Mouse (Mus musculus): ENCODE measurements around the gene Tagln2. TPM values are rescaled to one million over a fixed set of nuclear protein-coding genes. Genes with fewer than 3 reads are reported as not detected.

Tagln2 gene
- total RNA-seq, 2 experiments from 2014 or later, result 143 to 153 TPM

GRCm38 (mm10) chr1:172502145-172503110 is 2.6 kb downstream of the Tagln2 start:
- DNase-seq (ENCODE audit: low spot score in 2 of 2), result no peak

- DNase-seq (ENCODE audit: low spot score in 2 of 2), result no peak
Observed at GRCm38 (mm10) chr1:172503111-172503997, 3.5 kb downstream of the Tagln2 start.

- no peak for DNase-seq (ENCODE audit: low spot score in 2 of 2)
Observed at GRCm38 (mm10) chr1:172504756-172505155, 4.9 kb downstream of the Tagln2 start.

GRCm38 (mm10) chr1:172507001-172507400 is 7.2 kb downstream of the Tagln2 start:
- no peak for DNase-seq (ENCODE audit: low spot score in 2 of 2)

GRCm38 (mm10) chr1:172507701-172508100 is 7.9 kb downstream of the Tagln2 start:
- no peak for DNase-seq (ENCODE audit: low spot score in 2 of 2)

GRCm38 (mm10) chr1:172508172-172508571 is 8.3 kb downstream of the Tagln2 start:
- DNase-seq (ENCODE audit: low spot score in 2 of 2), result no peak

GRCm38 (mm10) chr1:172509235-172509634 is 9.4 kb downstream of the Tagln2 start:
- DNase-seq (ENCODE audit: low spot score in 2 of 2), result no peak

- no peak for DNase-seq (ENCODE audit: low spot score in 2 of 2)
Observed at GRCm38 (mm10) chr1:172509983-172510382, 10.1 kb downstream of the Tagln2 start.

GRCm38 (mm10) chr1:172510421-172510972 is 10.7 kb downstream of the Tagln2 start:
- DNase-seq (ENCODE audit: low spot score in 2 of 2), result no peak

GRCm38 (mm10) chr1:172512962-172513361 is 13.1 kb downstream of the Tagln2 start:
- DNase-seq (ENCODE audit: low spot score in 2 of 2), result peak in 1 of 2 experiments; percentile 42

- DNase-seq (ENCODE audit: low spot score in 2 of 2), result no peak
Observed at GRCm38 (mm10) chr1:172513525-172514212, 13.8 kb downstream of the Tagln2 start.

- DNase-seq (ENCODE audit: low spot score in 2 of 2), result no peak
Observed at GRCm38 (mm10) chr1:172514213-172514529, 14.3 kb downstream of the Tagln2 start.

GRCm38 (mm10) chr1:172514551-172515268 is 14.9 kb downstream of the Tagln2 start:
- DNase-seq (ENCODE audit: low spot score in 2 of 2), result no peak

- no peak for DNase-seq (ENCODE audit: low spot score in 2 of 2)
Observed at GRCm38 (mm10) chr1:172515396-172515795, 15.5 kb downstream of the Tagln2 start.

GRCm38 (mm10) chr1:172518013-172518412 is 18.2 kb downstream of the Tagln2 start:
- no peak for DNase-seq (ENCODE audit: low spot score in 2 of 2)

GRCm38 (mm10) chr1:172519644-172520043 is 19.8 kb downstream of the Tagln2 start:
- DNase-seq (ENCODE audit: low spot score in 2 of 2), result no peak

- peak; percentile 38 to 59 for DNase-seq (ENCODE audit: low spot score in 2 of 2)
Observed at GRCm38 (mm10) chr1:172520576-172521440, 21.0 kb downstream of the Tagln2 start, which contains the start of gene Cfap45. TSS of gene Cfap45 (plus strand) at chr1:172520801.

GRCm38 (mm10) chr1:172522524-172522923 is 22.7 kb downstream of the Tagln2 start:
- no peak for DNase-seq (ENCODE audit: low spot score in 2 of 2)

GRCm38 (mm10) chr1:172523699-172524101 is 23.9 kb downstream of the Tagln2 start:
- DNase-seq (ENCODE audit: low spot score in 2 of 2), result no peak

Data from adrenal gland, postnatal 4 days (tissue).